Mouse (Mus musculus) layer of hippocampus, postnatal 10 days (tissue): ENCODE results near the gene Npepps. TPM values are rescaled to one million over a fixed set of nuclear protein-coding genes. Genes with fewer than 3 reads are reported as not detected.
A peak's percentile ranks its signal among the peaks of the same experiment; 100 is the strongest.
"Not testable (repeated sequence)": the region's sequence is repeated elsewhere in the genome, so short reads cannot be mapped to it uniquely, and the experiment has no call there.

Experiments used
- DNase-seq, 2 experiments: peaks; one replicate each; pipeline ENCODE4 v3.0.0; 2021; ENCODE audit warnings: low spot score in 2 of 2
- long read RNA-seq: library from polyadenylated mRNA; stranded (forward); transcript quantifications from one replicate; pipeline ENCODE4 v2.0.0, GENCODE M21; 2023
- total RNA-seq, 2 experiments: library from RNA; stranded (reverse); gene quantifications; 2 replicates each; pipeline ENCODE4 v1.2.3; 2021

Gene Npepps
- 100 to 1,000 TPM; 144 to 159 TPM for total RNA-seq
- long read RNA-seq, full-length matches to known transcripts: 15 of 34 reads
- long read RNA-seq, partial matches to known transcripts: 6 of 34 reads
- long read RNA-seq, other reads (novel, unspliced or antisense): 13 of 34 reads

- DNase-seq: peak; percentile 77 to 82
Observed at GRCm38 (mm10) chr11:97280216-97280861, at the start of gene Npepps. TSS of gene Npepps (minus strand) at chr11:97280638.

GRCm38 (mm10) chr11:97328148-97328547 lies 47.7 kb upstream of the Npepps start:
- peak; percentile 73 to 76 for DNase-seq

- no peak for DNase-seq
Observed at GRCm38 (mm10) chr11:97325224-97325623, 44.8 kb upstream of the Npepps start.

GRCm38 (mm10) chr11:97321894-97322600 lies 41.6 kb upstream of the Npepps start:
- DNase-seq: not testable (repeated sequence)

- DNase-seq: no peak
Observed at GRCm38 (mm10) chr11:97321197-97321596, 40.8 kb upstream of the Npepps start.

GRCm38 (mm10) chr11:97315504-97316503 lies 35.4 kb upstream of the Npepps start, which contains the start of gene Mrpl45:
TSS of gene Mrpl45 (plus strand) at chr11:97315716.
- DNase-seq: peak; percentile 98 to 99

GRCm38 (mm10) chr11:97314751-97315503 lies 34.5 kb upstream of the Npepps start:
- DNase-seq: no peak

- DNase-seq: no peak
Observed at GRCm38 (mm10) chr11:97314110-97314509, 33.7 kb upstream of the Npepps start.

- not testable (repeated sequence) for DNase-seq
Observed at GRCm38 (mm10) chr11:97312871-97313270, 32.4 kb upstream of the Npepps start.

- DNase-seq: no peak
Observed at GRCm38 (mm10) chr11:97310895-97311631, 30.6 kb upstream of the Npepps start.

- peak; percentile 67 to 80 for DNase-seq
Observed at GRCm38 (mm10) chr11:97309911-97310571, 29.6 kb upstream of the Npepps start.

- peak; percentile 38 to 53 for DNase-seq
Observed at GRCm38 (mm10) chr11:97309451-97309836, 29.0 kb upstream of the Npepps start.

- no peak for DNase-seq
Observed at GRCm38 (mm10) chr11:97308806-97309450, 28.5 kb upstream of the Npepps start.

- no peak for DNase-seq
Observed at GRCm38 (mm10) chr11:97307294-97308069, 27.0 kb upstream of the Npepps start.

GRCm38 (mm10) chr11:97304631-97305030 lies 24.2 kb upstream of the Npepps start:
- no peak for DNase-seq

- peak in 1 of 2 experiments; percentile 19 for DNase-seq
Observed at GRCm38 (mm10) chr11:97302231-97302781, 21.9 kb upstream of the Npepps start.

GRCm38 (mm10) chr11:97301406-97301805 lies 21.0 kb upstream of the Npepps start:
- no peak for DNase-seq
